Mouse (Mus musculus) kidney, adult 8-10 months (tissue): ENCODE results near the gene Akr1d1.
A peak's percentile ranks its signal among the peaks of the same experiment; 100 is the strongest.

Experiments used
- DNase-seq, 2 experiments: peaks; one replicate each; pipeline ENCODE4 v3.0.0; 2022

Akr1d1 gene

DNA sequence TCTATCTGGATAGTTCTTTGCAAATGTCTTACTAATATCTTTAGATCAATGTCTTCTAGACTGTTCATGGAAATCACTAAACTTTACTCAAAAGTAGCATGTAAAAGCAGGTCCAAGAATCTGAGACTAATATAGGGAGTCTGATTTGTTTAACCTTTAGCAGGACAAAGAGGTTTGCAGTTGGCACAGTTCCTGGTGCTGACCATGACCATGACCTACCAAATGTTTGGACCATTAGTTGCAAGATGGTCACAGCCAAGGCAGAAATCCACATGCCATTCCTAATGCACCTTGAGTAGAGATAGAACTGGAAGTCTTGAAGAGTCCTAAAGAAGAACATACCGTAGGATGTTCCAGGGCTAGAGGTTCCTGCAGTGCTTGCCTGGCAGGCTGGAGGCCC, 37.4 kb downstream of the Akr1d1 start:
- no peak for DNase-seq

DNA sequence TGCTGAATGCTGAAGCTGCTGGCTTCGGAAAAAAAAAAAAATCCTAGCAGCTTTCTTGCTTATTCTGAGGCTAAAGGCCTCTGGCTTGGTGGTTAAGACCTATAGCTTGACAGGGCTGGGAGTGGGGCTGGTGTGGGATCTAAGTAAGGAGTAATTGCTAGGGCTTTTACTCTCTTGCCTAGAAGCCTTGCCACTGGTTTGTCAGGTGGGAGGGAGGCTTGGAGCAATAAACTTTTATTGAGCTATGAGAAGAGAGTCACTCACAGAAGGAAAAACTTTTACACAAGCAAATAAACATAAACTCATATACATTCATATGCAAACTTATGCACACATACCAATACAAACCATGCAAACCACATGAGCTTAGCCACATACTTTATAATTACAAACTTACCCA, 42.0 kb downstream of the Akr1d1 start:
- DNase-seq, result no peak

DNA sequence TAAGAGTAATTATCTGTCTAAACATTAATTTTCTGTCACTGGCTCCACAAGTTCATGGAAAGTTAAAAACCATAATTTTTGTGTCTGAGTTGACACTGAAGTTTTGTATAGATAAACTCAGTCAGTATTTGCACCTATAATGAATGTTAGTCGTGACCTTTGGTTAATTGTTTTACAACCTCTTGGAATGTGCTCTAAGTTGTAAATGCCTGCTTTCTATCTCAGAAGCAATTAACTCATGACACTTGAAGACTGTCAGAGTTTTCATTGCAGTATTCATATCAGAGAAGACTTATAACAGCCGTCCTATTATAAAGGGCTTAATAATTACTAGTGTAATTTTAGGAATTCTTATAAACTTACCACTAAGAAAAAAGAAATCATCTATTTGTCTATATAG, 43.0 kb downstream of the Akr1d1 start:
- no peak for DNase-seq

DNA sequence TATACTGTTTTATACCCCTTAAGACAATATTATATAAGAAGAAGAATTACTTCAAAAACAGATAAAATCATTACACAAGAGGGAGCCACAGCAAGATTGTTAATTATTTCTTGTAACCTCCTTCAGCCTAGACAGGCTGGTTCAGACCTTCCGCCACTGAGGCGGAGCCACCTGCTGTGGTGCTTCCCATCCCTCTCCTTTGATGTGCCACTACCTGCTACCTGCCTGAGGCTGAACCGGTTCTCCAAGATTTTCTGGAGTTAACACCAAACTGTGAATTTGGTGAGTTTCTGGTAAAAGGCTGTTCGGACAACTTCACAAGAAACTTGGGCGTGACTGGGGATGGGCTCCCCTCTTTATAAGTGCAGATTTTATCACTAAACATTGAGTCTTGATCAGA, 50.5 kb downstream of the Akr1d1 start:
- no peak for DNase-seq

DNA sequence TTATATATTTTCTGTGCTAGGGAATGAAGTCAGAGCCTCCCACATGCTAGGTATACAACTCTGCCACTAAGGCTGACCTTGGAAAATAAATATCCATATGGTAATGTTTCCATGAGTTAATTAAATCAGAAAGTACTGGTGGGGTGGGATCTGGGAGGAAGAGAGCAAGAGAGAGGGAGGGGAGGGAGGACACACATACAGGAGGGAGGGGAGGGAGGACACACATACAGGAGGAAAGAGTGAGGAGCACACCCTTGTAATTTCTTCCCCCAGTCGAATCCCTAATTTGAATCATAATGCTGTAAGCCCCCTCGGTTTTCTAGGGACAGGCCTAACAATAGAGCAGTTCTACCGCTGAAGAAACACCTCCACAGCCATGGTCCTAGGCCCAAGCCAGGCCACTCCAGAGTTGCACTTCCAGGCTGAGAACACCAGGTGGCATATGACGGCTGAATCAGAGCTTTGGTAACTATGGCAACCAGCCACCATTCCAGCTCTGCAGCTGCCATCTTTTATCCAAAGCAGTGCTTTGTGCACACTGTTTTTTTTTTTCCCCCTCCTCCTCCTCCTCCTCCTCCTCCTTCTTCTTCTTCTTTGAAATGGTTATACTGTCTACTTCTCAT, 59.5 kb downstream of the Akr1d1 start:
- peak; percentile 68 to 81 for DNase-seq

DNA sequence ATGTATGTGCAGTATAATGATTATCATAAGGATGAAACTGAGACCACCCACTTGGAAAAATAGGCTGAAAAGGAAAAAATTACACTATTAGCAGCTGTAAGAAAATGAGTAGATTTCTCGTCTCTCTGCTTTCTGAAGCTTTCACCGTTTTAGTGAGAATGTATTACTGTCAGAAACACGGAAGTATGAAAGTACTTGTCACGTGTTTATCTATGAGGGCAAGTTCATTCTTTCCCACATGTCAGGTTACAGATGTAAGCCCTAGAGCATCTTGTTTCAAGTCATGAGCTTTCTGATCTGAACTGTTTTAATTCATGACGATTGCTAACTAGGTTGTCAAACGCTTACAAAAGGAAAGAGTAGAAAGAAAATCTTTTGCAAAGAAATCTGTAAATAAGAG, 60.8 kb downstream of the Akr1d1 start:
- no peak for DNase-seq

DNA sequence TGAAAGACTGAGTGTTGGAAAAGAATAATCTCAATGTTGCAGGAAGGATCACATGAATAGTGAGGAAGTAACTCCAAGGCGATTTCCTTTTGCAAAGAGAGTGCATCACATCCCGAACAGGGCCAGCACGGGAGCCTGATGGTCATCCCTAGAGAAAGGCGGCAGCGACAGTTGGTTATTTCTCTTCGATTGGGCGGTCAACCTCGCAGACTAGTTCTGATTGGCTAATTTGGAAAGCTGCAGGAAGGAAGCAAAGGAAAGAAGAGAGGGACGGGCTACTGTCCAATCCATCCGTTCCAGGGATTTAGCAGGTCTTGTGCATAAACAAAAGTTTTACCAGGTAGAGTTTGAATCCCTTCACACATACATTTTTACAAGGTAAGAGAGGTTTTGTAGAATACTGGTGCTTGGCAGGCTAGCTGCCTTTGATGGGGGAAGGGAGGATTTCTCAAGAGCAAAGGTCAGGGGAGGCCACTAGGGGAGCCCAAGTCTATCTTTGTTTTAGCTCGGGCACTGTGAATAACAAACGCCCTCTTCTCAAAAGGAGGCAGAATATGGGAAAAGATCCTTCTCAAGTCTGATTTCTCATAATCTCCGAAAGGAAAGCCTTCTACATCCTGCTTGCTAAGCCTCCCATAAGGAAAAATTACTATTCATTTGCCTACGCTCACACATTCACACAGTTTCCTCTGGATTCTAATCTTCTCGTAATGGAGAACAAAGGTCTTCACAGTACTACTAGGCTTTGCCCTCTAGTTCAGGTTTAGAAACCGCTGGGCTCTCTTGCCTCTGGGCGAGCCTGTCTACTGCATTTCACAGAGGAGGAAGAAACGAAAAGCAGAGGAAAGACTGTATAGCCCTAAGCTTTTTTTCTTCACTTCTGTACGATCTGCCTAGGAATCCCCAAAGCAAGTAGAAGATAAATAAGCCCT, 62.4 kb downstream of the Akr1d1 start:
- peak; percentile 74 to 79 for DNase-seq

DNA sequence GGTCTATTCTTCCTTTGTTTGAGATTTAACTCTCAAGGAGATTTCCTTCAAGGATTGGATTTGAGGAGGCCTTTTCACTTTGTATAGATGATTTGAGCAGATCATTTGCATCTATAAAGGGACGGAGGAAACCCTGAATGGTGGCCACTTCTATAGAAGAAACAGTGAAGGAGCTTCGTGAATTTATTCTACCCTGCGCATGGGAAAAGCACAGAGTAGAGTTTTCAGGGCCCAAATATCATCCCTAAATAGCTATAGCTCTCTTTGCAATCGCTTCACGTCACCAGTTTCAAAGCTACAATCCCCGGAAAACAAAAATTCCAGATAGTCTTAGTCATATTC, 63.0 kb downstream of the Akr1d1 start:
- DNase-seq, result no peak

DNA sequence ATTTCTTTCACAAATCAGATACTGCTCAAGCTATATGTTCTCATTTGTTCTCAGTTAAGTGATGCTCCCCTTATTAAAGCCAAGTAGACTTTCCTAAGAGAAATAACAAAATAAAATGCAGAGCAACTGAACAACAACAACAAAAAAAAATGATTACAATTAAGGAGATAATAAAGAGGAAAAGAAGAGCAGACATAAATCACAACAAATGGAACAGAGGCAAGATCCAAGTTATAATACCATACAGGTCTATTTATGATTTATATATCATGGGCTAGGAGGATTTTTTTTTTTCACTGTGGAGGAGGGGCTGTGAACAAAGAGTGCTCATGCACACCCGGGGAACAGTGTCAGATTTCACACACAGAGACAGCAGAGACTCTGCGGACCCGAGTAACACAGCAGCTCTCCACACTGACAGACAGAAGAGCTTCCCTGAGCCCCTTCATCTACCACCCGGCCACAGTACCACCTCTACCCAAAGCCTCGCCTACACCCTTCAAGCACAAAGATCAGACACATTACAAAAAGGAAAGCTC, 63.6 kb downstream of the Akr1d1 start:
- DNase-seq, result no peak

DNA sequence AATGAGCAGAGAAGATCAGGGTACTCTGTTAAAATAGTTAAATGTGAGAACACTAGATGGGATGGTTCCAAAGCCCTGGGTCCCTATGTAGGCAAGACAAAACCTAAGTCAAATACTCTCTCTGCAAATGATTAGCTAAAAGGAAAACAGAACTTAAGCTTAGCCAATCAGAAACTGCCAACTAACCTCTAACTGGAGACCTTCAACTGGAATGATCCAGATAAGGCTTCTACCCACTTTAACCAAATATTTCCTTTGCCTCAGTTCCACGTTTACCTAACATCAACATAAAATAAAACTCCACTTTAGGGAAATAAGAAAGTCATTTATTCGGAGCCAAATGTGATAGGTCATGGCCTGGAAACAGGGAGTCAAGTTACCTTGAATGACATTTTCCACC, 67.1 kb downstream of the Akr1d1 start:
- peak in 1 of 2 experiments; percentile 60 for DNase-seq

DNA sequence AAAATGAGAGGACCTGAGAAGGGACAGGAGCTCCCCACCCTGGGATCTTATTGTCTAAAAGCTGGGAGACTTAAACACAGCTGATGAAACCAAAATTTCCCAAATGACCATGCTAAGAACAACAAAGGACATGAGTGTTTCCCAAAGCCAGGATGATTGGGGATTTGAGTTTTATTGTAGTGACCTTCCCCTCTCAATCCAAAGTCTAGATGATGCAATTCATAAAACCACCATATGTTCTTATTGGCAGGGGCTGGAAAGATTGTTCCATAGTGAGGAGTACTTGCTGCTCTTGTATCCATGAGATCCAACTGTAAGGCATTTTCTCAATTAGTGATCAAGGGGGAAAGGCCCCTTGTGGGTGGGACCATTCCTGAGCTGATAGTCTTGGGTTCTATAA, 68.1 kb downstream of the Akr1d1 start:
- no peak for DNase-seq

DNA sequence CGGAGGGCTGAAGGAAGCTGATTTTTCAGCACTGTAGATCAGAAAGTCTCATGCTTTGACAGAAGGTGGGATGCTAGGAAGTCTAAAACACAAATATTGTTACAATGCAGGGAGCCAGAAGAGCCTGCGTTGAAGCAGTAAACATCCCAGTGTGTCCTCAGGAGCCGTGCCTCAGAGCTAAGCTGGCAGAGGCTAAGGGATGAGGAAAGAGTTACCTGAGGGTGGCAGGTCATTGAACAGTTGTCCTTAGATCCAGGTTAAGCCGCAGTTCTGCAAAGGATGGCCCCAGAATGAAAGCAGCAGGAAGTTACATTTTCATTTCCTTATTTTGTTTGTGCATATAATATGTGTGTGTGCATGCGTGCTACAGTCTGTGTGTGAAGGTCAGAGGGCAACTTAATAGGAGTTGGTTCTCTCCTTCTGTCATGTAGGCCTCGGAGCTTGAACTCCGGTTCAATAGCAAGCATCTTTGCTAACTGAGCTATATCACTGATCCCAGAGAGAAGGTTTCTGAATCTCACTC, 71.1 kb downstream of the Akr1d1 start:
- DNase-seq, result no peak

DNA sequence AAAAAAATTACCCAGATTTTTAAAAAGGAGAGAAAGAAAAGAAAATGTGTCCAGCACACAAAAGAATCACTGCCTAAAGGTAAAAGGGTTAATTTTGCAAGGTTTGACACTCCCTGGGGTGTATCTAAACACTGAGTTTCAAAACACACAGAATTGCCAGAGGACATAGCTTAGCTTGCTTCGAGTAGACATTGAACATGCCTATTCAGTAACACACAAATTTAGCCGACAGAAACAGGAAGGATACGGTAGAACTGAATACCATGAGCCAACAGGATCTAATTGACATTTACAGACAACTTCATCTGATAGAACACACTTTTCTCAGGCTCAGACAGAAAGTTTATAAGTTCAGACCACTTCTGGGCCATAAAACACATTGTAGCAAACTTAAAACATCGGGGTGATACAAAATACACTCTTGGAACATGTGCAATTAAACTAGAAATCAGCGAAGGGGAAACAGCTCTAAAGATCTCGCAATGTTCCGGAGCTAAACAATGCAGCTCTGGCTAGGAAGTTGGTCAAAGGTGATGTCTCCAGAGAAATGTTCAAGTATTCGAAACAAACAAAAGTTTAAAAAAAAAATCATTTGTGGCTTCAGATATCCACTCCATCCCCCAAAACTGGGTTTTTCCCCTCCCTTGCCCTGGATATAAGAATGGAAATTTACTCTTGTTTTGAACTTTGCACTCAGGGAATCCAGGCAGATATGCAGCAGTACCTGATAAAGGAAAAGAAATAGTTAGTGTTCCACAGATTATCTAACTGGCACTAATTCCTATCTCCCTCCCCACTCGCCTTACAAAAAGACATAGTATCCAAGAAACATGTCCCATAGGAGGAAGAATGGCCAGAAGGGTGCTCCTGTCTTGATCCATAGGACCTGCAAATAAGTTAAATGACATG, 73.1 kb downstream of the Akr1d1 start:
- DNase-seq, result no peak

DNA sequence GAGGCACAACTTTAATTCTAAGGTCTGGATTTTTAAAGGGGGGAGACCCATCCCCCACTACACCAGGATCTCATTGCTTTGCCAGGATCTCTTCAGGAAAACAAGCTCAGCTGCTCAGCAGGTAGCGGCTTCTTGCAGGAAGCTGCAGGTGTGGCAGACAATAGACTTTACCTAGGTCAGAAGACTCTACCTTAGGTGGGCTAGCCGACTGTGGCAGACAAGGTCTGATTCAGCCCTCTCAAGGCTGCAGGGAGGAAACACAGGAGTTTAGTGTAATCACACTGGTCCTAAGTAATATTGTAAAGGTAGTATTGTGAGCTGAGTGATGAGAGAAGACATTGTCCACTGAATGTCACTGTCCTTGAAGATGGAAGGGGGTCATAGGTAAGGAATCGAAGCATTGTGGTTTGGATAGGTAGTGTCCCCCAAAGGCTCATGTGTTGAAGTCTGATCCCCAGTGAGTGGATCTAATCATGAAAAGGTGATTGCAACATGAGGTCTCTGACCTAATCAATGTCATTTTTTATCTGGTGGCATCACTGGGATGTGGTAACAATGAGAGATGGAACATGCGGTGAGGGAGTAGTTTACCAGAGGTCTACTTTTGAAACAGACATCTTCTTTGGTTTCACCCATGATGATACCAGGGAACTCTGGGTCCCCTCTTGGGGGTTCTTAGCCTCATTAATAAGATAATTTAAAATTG, 74.4 kb downstream of the Akr1d1 start:
- no peak for DNase-seq

DNA sequence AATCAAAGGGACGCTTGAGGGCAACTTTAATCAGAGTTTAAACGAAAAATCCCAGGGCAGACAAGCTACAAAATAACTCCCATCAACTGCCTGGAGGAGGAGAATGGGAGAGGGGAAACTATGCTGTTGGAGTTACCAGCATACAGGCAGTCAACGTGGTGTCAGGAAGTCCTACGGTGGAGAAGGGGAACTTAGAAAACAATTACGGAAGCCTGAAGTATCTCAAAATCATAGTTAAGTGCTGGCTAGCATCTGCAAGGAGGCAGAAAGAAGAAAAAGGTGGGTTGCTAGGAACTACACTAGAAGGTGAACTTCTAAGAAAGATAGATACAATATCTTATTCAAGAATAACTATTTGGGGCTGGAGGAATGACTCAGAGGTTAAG, 74.9 kb downstream of the Akr1d1 start:
- no peak for DNase-seq

DNA sequence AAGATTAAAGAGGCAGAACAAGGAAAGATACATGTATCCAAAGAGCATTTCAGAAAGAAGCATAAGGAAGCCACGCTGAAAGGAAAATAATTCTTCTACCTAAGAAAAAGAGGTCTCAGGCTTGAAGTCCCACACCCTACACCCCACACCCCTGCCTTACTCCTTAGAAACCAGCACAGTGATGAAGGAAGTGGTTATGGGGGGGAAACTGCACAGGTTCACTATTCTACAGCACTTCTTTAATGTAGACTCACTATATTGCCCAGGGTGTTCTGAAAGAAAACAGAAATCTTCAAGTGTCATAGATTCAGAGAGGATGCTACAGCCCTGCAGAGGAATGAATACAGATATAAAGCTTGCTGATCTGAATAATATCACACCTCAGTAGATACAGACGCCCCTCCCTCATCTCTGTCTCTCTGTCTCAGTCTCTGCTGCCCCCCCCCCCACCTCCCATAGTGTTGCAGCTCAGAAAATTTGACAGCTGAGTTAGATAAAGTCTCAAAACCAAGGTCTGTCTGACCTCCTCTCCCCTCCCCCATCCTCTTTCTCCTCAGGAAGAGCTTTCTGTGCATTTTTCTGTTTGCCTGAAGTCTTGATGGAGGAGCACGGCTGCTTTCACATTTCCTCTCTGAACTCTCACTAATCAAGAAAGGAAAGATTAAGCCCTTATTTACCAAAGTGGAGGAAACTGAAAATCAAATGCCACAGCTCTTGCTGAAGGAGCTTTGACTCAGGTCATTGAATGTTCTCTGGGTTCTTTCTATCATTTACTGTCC, 77.7 kb downstream of the Akr1d1 start:
- DNase-seq, result no peak

DNA sequence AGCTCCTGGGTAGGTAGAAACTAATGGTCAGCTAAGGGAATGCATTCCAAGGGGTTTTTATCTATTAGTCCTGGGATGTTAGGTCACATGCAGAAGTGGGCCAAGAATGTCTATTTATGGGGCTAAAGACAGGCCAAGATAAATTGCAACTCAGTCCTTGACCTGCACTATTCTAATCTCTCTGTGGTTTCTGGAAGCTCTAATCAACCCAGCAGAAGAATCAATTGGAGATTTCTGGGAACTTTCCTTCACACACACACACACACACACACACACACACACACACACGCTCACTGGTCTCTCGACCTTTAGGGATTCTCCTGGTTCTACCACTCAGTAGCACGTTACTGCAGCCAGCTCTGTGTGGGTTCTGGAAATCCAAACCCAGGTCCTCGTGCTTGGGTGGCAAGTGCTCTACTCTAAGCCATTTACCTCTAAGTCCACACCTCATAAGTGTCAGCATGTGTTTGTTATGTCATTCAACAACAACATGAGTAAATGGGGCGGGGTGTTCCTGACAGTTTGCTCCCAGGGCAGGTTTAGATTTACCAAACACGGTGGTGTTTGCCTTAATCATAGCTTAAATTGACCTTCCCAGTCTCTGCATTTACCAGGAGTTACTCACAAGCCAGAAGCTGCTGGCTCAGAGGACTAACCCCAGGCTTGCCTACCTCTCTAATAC, 82.8 kb downstream of the Akr1d1 start:
- no peak for DNase-seq

DNA sequence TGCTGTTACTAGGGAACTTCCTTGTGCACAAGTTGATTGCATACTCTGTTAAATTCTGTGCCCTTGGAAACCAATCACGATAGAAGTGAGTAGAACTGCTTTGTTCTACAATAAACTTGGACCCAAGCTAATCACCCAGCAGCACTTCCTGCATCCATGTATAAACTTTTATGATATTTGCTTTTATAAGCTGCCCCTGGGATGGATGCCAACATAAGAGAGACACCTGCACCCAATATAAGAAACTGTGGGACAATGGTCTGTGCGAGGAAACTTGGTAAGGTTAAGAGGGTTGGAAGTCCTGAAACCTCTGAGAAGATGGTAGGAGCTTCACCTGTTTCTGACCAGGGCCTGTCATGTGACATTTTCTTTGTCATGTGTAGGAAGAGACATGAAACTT, 85.5 kb downstream of the Akr1d1 start:
- no peak for DNase-seq

DNA sequence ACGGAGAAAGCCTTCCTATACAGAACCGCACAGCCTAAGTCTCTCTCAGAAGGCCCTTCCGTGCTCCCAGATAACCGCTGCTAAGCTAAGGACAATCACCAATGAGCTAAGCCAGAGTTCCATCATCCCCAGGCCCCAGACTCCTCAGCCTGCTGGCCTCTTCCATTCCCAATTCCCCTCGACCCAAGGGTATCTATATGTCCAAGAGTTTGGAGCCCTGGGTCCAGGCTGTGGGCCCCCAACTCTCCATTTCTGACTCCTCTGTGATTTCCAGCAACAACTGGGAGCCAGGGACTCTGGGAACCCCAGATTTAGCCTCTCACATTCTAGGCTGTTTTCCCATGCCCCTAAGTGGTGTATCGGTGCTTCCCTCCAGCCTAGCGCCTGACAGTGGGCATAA, 86.2 kb downstream of the Akr1d1 start:
- no peak for DNase-seq

DNA sequence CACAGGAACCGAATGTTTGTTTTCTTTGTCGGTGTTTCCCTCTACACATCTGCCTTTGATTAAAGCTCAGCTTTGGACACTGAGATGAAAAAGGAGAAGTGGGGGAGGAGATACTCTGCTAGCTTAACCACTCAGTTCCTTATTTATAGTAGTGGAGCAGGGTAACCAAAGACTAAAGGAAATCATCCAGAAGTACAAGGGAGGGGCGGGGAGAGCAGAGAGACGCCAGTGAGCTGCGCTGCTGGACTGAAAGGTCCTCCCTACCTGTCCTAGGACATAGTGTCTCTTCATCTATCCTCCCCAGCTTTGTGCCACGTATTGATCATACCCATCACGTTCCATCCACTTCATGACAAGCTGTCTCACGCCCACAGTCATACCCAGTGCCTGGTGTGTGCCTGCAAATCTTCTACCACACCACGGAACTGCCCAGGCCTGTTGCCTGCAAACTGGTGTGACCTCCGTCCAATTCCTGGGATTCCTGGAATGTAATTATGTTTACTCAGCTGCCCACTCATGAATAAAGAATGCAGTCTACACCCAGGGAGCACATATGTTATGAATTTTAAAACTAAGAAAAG, 87.5 kb downstream of the Akr1d1 start:
- DNase-seq, result peak; percentile 48 to 71
